Mouse (Mus musculus) midbrain, embryonic 12.5 days (tissue): ENCODE measurements at regions not wholly inside any gene's neighbourhood (a gene's known extent, or its start where the extent isn't known, plus 50 kb on each side); places are given as distances from the start of the nearest gene placed in this dataset.

Experiments used
- ATAC-seq: fragments of 200-750 bp; cut with Nextera tagmentation; 2 replicates; pipeline ENCODE4 v1.8.0; 2017; ENCODE audit warnings: low read depth, moderate TSS enrichment, moderate library complexity; ENCODE audit not compliant: low FRiP score
- H3K27ac ChIP-seq: fragments of 300-500 bp; sonication (generic); replicated peaks from 2 replicates; pipeline ENCODE4 v1.5.1; 2016; ENCODE audit warnings: mild to moderate bottlenecking
- H3K27me3 ChIP-seq: fragments of 300-500 bp; sonication (generic); 2 replicates; pipeline ENCODE4 v1.6.1; 2016; ENCODE audit warnings: mild to moderate bottlenecking
- H3K36me3 ChIP-seq: fragments of 300-500 bp; sonication (generic); 2 replicates; pipeline ENCODE4 v1.6.1; 2016
- H3K4me1 ChIP-seq: fragments of 300-500 bp; sonication (generic); 2 replicates; pipeline ENCODE4 v1.6.1; 2016
- H3K4me2 ChIP-seq: fragments of 300-500 bp; sonication (generic); replicated peaks from 2 replicates; pipeline ENCODE4 v1.6.1; 2016; ENCODE audit warnings: mild to moderate bottlenecking, moderate library complexity
- H3K4me3 ChIP-seq: fragments of 300-500 bp; sonication (generic); 2 replicates; pipeline ENCODE4 v1.5.1; 2016; ENCODE audit warnings: mild to moderate bottlenecking
- H3K9ac ChIP-seq: fragments of 300-500 bp; sonication (generic); replicated peaks from 2 replicates; pipeline ENCODE4 v1.6.1; 2016; ENCODE audit warnings: mild to moderate bottlenecking, moderate library complexity
- H3K9me3 ChIP-seq: fragments of 300-500 bp; sonication (generic); 2 replicates; pipeline ENCODE4 v1.6.1; 2016; ENCODE audit warnings: mild to moderate bottlenecking
- WGBS: fragments of 180-500 bp; shearing (Covaris S2); methylation state at CpG from one replicate; pipeline ENCODE4 v1.1.7; 2016; 5-methylcytosine and 5-hydroxymethylcytosine counted together

- Histone ChIP-seq H3K9me3 (no peaks in the 10 kb centered on the region), H3K4me1 (no peaks in the 10 kb centered on the region), H3K4me3 (no peak overlapping the region), H3K27me3 (no peaks in the 10 kb centered on the region), H3K27ac (no peak overlapping the region), H3K4me2 (no peak overlapping the region), H3K36me3 (no peaks in the 10 kb centered on the region), H3K9ac (no peak overlapping the region)
- WGBS: 80% methylated on average over 2 of the region's 2 CpGs
- ATAC-seq: no peak
These were observed 312.8 kb upstream of the Thrb start for GRCm38 (mm10) chr14:17347286-17347685.

- ATAC-seq: no peak
- no peaks in the 10 kb centered on the region for H3K9me3 ChIP-seq
- H3K9ac ChIP-seq: no peak overlapping the region
- H3K4me2 ChIP-seq: no peak overlapping the region
- no peak overlapping the region for H3K4me3 ChIP-seq
- no peaks in the 10 kb centered on the region for H3K4me1 ChIP-seq
- no peak overlapping the region for H3K27ac ChIP-seq
- no peaks in the 10 kb centered on the region for H3K36me3 ChIP-seq
- 87% methylated on average over 4 of the region's 4 CpGs for WGBS
- no peaks in the 10 kb centered on the region for H3K27me3 ChIP-seq
These were observed 307.6 kb upstream of the Thrb start for GRCm38 (mm10) chr14:17352324-17353037.

GRCm38 (mm10) chr14:17361910-17362309 lies 298.2 kb upstream of the Thrb start:
- no peaks in the 10 kb centered on the region for H3K4me1 ChIP-seq
- no peak overlapping the region for H3K27ac ChIP-seq
- H3K9ac ChIP-seq: no peak overlapping the region
- H3K27me3 ChIP-seq: no peaks in the 10 kb centered on the region
- no peak overlapping the region for H3K4me3 ChIP-seq
- no peaks in the 10 kb centered on the region for H3K9me3 ChIP-seq
- H3K36me3 ChIP-seq: no peaks in the 10 kb centered on the region
- ATAC-seq: no peak
- no peak overlapping the region for H3K4me2 ChIP-seq

- no peak overlapping the region for H3K4me3 ChIP-seq
- H3K27me3 ChIP-seq: no peaks in the 10 kb centered on the region
- H3K27ac ChIP-seq: no peak overlapping the region
- H3K36me3 ChIP-seq: no peaks in the 10 kb centered on the region
- H3K4me1 ChIP-seq: no peaks in the 10 kb centered on the region
- ATAC-seq: peak; percentile 88
- H3K9ac ChIP-seq: no peak overlapping the region
- 44% methylated on average over 7 of the region's 7 CpGs for WGBS
- no peaks in the 10 kb centered on the region for H3K9me3 ChIP-seq
- H3K4me2 ChIP-seq: no peak overlapping the region
These were observed 257.1 kb upstream of the Thrb start for GRCm38 (mm10) chr14:17402751-17403479.

GRCm38 (mm10) chr14:17405551-17406336 lies 254.3 kb upstream of the Thrb start:
- H3K27ac ChIP-seq: no peak overlapping the region
- no peaks in the 10 kb centered on the region for H3K27me3 ChIP-seq
- no peak overlapping the region for H3K4me2 ChIP-seq
- WGBS: 69% methylated on average over 2 of the region's 2 CpGs
- 0 out of 2 replicates have a peak, but pooled peaks have one; percentile 32 for ATAC-seq
- H3K4me1 ChIP-seq: no peaks in the 10 kb centered on the region
- no peaks in the 10 kb centered on the region for H3K9me3 ChIP-seq
- H3K4me3 ChIP-seq: no peak overlapping the region
- no peak overlapping the region for H3K9ac ChIP-seq
- no peaks in the 10 kb centered on the region for H3K36me3 ChIP-seq

- ATAC-seq: no peak
- no peak overlapping the region for H3K4me3 ChIP-seq
- H3K27ac ChIP-seq: no peak overlapping the region
- H3K4me1 ChIP-seq: no peaks in the 10 kb centered on the region
- H3K36me3 ChIP-seq: no peaks in the 10 kb centered on the region
- no peak overlapping the region for H3K4me2 ChIP-seq
- H3K27me3 ChIP-seq: no peaks in the 10 kb centered on the region
- no peak overlapping the region for H3K9ac ChIP-seq
- H3K9me3 ChIP-seq: no peaks in the 10 kb centered on the region
These were observed 253.2 kb upstream of the Thrb start for GRCm38 (mm10) chr14:17406879-17407278.

GRCm38 (mm10) chr14:17408343-17408742 lies 251.7 kb upstream of the Thrb start:
- ATAC-seq: no peak

GRCm38 (mm10) chr14:17408813-17409212 lies 251.2 kb upstream of the Thrb start:
- H3K4me2 ChIP-seq: no peak overlapping the region
- H3K27me3 ChIP-seq: no peaks in the 10 kb centered on the region
- WGBS: 84% methylated on average over 1 of the region's 1 CpGs
- H3K4me1 ChIP-seq: no peaks in the 10 kb centered on the region
- no peaks in the 10 kb centered on the region for H3K9me3 ChIP-seq
- no peak for ATAC-seq
- no peak overlapping the region for H3K9ac ChIP-seq
- no peak overlapping the region for H3K4me3 ChIP-seq
- H3K36me3 ChIP-seq: no peaks in the 10 kb centered on the region
- H3K27ac ChIP-seq: no peak overlapping the region

More at GRCm38 (mm10) chr14:17408343-17408742, 251.7 kb upstream of the Thrb start:
- H3K27ac ChIP-seq: no peak overlapping the region
- no peaks in the 10 kb centered on the region for H3K9me3 ChIP-seq
- H3K4me2 ChIP-seq: no peak overlapping the region
- 83% methylated on average over 5 of the region's 5 CpGs for WGBS
- no peak overlapping the region for H3K4me3 ChIP-seq
- H3K9ac ChIP-seq: no peak overlapping the region
- no peaks in the 10 kb centered on the region for H3K27me3 ChIP-seq
- H3K36me3 ChIP-seq: no peaks in the 10 kb centered on the region
- no peaks in the 10 kb centered on the region for H3K4me1 ChIP-seq

GRCm38 (mm10) chr14:17409497-17409896 lies 250.6 kb upstream of the Thrb start:
- Histone ChIP-seq H3K9ac (no peak overlapping the region), H3K4me1 (no peaks in the 10 kb centered on the region), H3K27ac (no peak overlapping the region), H3K9me3 (no peaks in the 10 kb centered on the region), H3K36me3 (no peaks in the 10 kb centered on the region), H3K27me3 (no peaks in the 10 kb centered on the region), H3K4me2 (no peak overlapping the region), H3K4me3 (no peak overlapping the region)
- no peak for ATAC-seq
- WGBS: 91% methylated on average over 6 of the region's 6 CpGs

GRCm38 (mm10) chr14:17410752-17411151 lies 249.3 kb upstream of the Thrb start:
- H3K4me3 ChIP-seq: no peak overlapping the region
- no peak overlapping the region for H3K4me2 ChIP-seq
- no peak overlapping the region for H3K27ac ChIP-seq
- H3K9me3 ChIP-seq: no peaks in the 10 kb centered on the region
- ATAC-seq: no peak
- no peak overlapping the region for H3K9ac ChIP-seq
- H3K36me3 ChIP-seq: no peaks in the 10 kb centered on the region
- no peaks in the 10 kb centered on the region for H3K27me3 ChIP-seq
- no peaks in the 10 kb centered on the region for H3K4me1 ChIP-seq
- 34% methylated on average over 3 of the region's 3 CpGs for whole genome bisulfite sequencing

- Histone ChIP-seq H3K27me3 (no peaks in the 10 kb centered on the region), H3K4me3 (no peak overlapping the region), H3K27ac (no peak overlapping the region), H3K9me3 (no peaks in the 10 kb centered on the region), H3K36me3 (no peaks in the 10 kb centered on the region), H3K9ac (no peak overlapping the region), H3K4me2 (no peak overlapping the region), H3K4me1 (no peaks in the 10 kb centered on the region)
- no peak for ATAC-seq
- WGBS: 64% methylated on average over 1 of the region's 1 CpGs
These were observed 248.8 kb upstream of the Thrb start for GRCm38 (mm10) chr14:17411299-17411698.

- H3K4me2 ChIP-seq: no peak overlapping the region
- H3K27me3 ChIP-seq: no peaks in the 10 kb centered on the region
- no peak overlapping the region for H3K27ac ChIP-seq
- no peaks in the 10 kb centered on the region for H3K9me3 ChIP-seq
- H3K9ac ChIP-seq: no peak overlapping the region
- H3K4me1 ChIP-seq: no peaks in the 10 kb centered on the region
- H3K4me3 ChIP-seq: no peak overlapping the region
- no peaks in the 10 kb centered on the region for H3K36me3 ChIP-seq
- no peak for ATAC-seq
- WGBS: 87% methylated on average over 6 of the region's 6 CpGs
These were observed 245.7 kb upstream of the Thrb start for GRCm38 (mm10) chr14:17414246-17414888.
